Mouse (Mus musculus) lung, embryonic 15.5 days (tissue): ENCODE data around the gene Rassf1. TPM values are rescaled to one million over a fixed set of nuclear protein-coding genes. Genes with fewer than 3 reads are reported as not detected.

Experiments used
- ATAC-seq: fragments of 200-750 bp; cut with Nextera tagmentation; 2 replicates; pipeline ENCODE4 v1.8.0; 2017; ENCODE audit warnings: moderate number of reproducible peaks, borderline replicate concordance; ENCODE audit not compliant: low FRiP score, low TSS enrichment; ENCODE audit errors: extremely low read depth
- H3K27ac ChIP-seq: fragments of 300-500 bp; sonication (generic); 2 replicates; pipeline ENCODE4 v1.5.1; 2015; ENCODE audit warnings: moderate library complexity, mild to moderate bottlenecking, inconsistent platforms
- H3K27me3 ChIP-seq: fragments of 300-500 bp; sonication (generic); 2 replicates; pipeline ENCODE4 v1.6.1; 2015; ENCODE audit warnings: inconsistent platforms
- H3K36me3 ChIP-seq: fragments of 300-500 bp; sonication (generic); 2 replicates; pipeline ENCODE4 v1.6.1; 2015; ENCODE audit warnings: inconsistent platforms
- H3K4me1 ChIP-seq: fragments of 300-500 bp; sonication (generic); 2 replicates; pipeline ENCODE4 v1.6.1; 2015; ENCODE audit warnings: inconsistent platforms
- H3K4me2 ChIP-seq: fragments of 300-500 bp; sonication (generic); 2 replicates; pipeline ENCODE4 v1.6.1; 2015; ENCODE audit warnings: inconsistent platforms, mild to moderate bottlenecking, moderate library complexity
- H3K4me3 ChIP-seq: fragments of 300-500 bp; sonication (generic); 2 replicates; pipeline ENCODE4 v1.5.1; 2015; ENCODE audit warnings: mild to moderate bottlenecking, inconsistent platforms
- H3K9ac ChIP-seq: fragments of 300-500 bp; sonication (generic); 2 replicates; pipeline ENCODE4 v1.6.1; 2015; ENCODE audit warnings: inconsistent platforms
- H3K9me3 ChIP-seq: fragments of 300-500 bp; sonication (generic); 2 replicates; pipeline ENCODE4 v1.6.1; 2016; ENCODE audit warnings: inconsistent platforms
- WGBS: fragments of 180-500 bp; shearing (Covaris S2); methylation state at CpG from one replicate; pipeline ENCODE4 v1.1.7; 2015; 5-methylcytosine and 5-hydroxymethylcytosine counted together
- polyA plus RNA-seq: library from polyadenylated mRNA; unstranded; fragments of >200 nt; fragmentation: Nextera tagmentation; extraction: Ambion mirVana; gene quantifications from 2 replicates; pipeline ENCODE4 v1.2.1, GENCODE M21; 2015

Gene Rassf1
- polyA plus RNA-seq, 1 experiment from 2014 or later, result 64.1 TPM

DNA sequence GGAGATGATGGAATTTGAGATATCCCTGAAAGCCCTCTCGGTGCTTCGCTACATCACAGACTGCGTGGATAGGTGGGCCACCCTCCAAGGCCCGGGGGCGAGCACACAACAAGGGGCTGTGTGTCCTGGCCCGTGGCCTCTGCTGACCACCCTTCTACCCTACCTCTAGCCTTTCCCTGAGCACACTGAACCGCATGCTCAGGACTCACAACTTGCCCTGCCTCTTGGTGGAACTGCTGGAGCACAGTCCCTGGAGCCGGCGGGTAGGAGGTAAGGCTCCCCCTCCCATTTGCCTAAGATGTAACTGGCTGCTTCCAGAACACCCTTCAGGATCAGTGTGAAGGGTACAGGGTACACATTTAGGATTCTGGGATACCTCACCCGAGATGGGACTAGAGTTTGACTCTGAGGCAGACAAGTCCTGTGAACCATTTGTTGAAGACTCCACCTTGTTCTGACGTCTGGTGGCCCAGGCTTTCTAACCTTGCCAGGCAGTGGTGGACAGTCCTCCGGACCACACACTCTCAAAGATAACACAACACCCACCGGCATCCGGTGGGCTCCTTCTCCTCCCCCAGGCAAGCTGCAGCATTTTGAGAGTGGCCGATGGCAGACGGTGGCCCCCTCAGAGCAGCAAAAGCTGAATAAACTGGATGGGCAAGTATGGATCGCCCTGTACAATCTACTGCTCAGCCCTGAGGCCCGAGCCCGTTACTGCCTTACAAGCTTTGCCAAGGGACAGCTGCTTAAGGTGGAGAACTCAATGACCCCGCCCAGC, 1.9 kb upstream of the Rassf1 start:
- 69% methylated on average over 20 of the region's 20 CpGs for WGBS
- no peak overlapping the region for H3K9ac ChIP-seq
- peaks cover 6% of the 10 kb centered on the region; the same call in 1 of the 2 replicates for H3K36me3 ChIP-seq
- H3K27me3 ChIP-seq, result no peaks in the 10 kb centered on the region
- no peak for ATAC-seq
- no peak overlapping the region for H3K4me2 ChIP-seq
- H3K4me3 ChIP-seq, result no peak overlapping the region
- H3K9me3 ChIP-seq, result no peaks in the 10 kb centered on the region
- H3K4me1 ChIP-seq, result peaks cover 54% of the 10 kb centered on the region
- no peak overlapping the region for H3K27ac ChIP-seq

DNA sequence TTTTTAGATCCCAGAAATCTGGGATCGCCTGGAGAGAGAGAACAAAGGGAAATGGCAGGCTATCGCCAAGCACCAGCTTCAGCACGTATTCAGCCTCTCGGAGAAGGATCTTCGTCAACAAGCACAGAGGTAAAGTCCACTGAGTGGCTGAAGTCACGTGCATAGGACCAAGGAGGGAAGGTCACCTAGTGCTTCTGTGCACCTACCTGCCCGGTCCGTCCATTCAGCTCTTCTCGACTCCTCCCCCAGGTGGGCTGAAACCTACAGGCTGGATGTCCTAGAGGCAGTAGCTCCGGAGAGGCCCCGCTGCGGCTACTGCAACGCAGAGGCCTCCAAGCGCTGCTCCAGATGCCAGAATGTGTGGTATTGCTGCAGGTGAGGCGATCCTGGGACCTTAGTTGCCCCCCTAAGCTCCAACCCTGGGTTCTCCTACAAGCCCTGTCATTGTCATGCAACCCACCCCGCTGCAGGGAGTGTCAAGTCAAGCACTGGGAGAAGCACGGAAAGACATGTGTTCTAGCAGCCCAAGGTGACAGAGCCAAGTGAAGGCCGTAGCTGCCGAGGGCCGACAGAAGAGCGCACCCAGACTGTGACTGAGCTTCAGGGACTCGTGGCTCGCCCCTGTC, 751 bp upstream of the Rassf1 start:
- peak overlapping the region; percentile 96 for H3K4me2 ChIP-seq
- peaks cover 58% of the 10 kb centered on the region for H3K4me1 ChIP-seq
- H3K27me3 ChIP-seq, result no peaks in the 10 kb centered on the region
- H3K9ac ChIP-seq, result peak overlapping the region; percentile 74
- H3K36me3 ChIP-seq, result no peaks in the 10 kb centered on the region
- 34% methylated on average over 23 of the region's 23 CpGs for WGBS
- peak overlapping the region; percentile 65 for H3K27ac ChIP-seq
- peak overlapping the region; percentile 53 for H3K4me3 ChIP-seq
- H3K9me3 ChIP-seq, result no peaks in the 10 kb centered on the region
- no peak for ATAC-seq

DNA sequence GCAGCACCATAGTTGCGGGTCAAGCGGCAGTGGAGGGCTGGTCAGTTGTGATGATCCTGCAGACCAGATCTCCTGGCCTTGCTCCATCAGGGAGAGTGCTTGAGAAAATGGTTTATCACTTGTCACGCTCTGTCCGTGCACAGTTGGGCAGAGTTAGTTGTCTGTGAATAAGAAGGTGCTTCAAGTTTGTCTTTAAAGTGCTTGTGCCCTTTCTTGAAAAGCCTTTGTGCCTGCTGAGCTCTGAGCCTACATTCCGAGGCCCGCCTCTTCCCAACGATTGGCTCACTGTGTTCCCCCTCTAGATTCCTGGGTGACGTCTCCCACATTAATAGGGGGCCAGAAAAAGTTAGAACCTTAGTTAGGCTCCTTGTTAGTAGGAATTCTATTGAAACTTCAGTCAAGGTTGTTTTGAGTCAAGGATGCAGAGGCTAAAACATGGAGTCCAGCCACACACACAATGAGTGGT, 568 bp downstream of the Rassf1 start:
- ATAC-seq, result no peak
- Histone ChIP-seq H3K4me2 (peak overlapping the region; percentile 96), H3K27ac (peak overlapping the region; percentile 65), H3K27me3 (no peaks in the 10 kb centered on the region), H3K36me3 (0 out of 2 replicates have a peak, but pooled peaks cover 2% of the 10 kb centered on the region), H3K4me3 (peak overlapping the region; percentile 53), H3K4me1 (peaks cover 64% of the 10 kb centered on the region), H3K9me3 (no peaks in the 10 kb centered on the region), H3K9ac (peak overlapping the region; percentile 74)
- WGBS, result 4% methylated on average over 8 of the region's 8 CpGs

DNA sequence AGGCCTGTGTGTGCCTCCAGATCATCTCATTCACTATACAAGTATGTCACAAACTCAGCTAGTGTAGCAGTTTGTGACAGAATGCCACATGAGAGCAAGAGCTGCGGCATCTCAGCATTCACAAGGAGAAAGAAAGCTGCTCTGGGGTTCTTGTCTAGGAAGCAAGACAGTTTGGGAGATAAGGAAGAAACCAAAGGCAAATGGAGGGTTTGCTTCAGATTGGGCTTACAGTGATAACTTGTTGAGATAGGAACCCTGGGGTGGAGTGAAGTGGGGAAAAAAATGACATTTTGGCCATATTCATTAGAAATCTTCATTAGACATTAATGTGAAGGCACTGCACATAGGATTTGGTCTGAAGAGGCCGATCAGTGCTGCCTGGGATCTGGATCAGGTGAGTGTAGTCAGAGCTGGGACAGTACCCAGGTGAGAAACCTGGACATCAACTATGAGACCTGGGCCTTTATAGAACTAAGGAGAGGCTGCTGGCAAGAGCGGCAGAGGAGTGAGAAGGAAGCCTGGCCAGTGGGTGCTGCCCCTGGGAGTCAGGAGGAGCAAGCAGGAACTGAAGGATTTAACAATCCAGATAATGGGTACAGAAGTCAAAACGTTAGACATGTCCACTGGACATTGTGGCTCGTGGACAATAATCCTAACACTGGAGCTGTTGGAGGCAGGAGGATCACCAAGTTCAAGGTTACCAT, 1.5 kb downstream of the Rassf1 start:
- Histone ChIP-seq H3K36me3 (peaks cover 11% of the 10 kb centered on the region), H3K27ac (no peak overlapping the region), H3K9me3 (no peaks in the 10 kb centered on the region), H3K9ac (peak overlapping the region; percentile 74; the same call in 1 of the 2 replicates), H3K4me3 (peak overlapping the region; percentile 78), H3K4me1 (peaks cover 58% of the 10 kb centered on the region), H3K4me2 (peak overlapping the region; percentile 96), H3K27me3 (no peaks in the 10 kb centered on the region)
- WGBS, result 67% methylated on average over 5 of the region's 5 CpGs
- no peak for ATAC-seq

DNA sequence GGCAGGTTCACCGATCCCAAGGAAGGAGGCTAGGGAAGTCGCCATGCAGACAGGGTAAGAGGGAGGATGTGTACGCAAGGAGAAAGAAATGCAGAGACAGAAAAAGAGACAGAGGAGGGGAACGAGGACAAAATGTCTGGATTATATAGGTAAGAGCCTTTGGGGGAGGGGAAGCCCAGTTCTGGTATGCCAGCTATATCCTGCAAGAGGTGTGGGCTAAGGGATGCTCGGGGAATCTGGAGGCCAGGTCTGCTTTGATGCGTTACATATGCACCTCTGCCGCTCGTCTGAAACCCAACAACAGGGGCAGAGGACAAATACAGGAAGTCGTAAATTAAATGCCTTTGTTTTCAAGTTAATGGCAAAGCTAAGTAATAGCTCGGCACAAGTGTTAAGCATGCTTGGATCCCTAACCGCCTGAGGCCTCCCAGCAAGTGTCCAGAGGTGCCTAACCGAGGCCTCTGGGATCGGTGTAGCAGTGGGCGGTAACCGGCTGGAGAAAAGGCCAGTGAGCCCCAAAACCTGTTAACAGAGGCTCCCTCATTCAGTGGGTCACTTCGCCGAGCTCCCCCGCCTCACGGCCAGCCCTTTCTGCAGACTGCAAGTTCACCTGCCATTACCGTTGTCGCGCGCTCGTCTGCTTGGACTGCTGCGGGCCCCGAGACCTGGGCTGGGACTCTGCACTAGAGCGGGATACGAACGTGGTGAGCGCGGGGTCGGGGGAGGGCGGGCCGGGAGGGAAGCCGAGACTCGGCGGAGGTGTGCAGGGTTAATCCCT, 2.4 kb downstream of the Rassf1 start:
- Histone ChIP-seq H3K9me3 (no peaks in the 10 kb centered on the region), H3K36me3 (peaks cover 20% of the 10 kb centered on the region), H3K4me2 (peak overlapping the region; percentile 96), H3K27ac (peak overlapping the region; percentile 98), H3K9ac (peak overlapping the region; percentile 60), H3K27me3 (no peaks in the 10 kb centered on the region), H3K4me1 (peaks cover 58% of the 10 kb centered on the region), H3K4me3 (peak overlapping the region; percentile 78)
- WGBS, result 4% methylated on average over 37 of the region's 37 CpGs
- ATAC-seq, result peak; percentile 50; the same call in 1 of the 2 replicates

DNA sequence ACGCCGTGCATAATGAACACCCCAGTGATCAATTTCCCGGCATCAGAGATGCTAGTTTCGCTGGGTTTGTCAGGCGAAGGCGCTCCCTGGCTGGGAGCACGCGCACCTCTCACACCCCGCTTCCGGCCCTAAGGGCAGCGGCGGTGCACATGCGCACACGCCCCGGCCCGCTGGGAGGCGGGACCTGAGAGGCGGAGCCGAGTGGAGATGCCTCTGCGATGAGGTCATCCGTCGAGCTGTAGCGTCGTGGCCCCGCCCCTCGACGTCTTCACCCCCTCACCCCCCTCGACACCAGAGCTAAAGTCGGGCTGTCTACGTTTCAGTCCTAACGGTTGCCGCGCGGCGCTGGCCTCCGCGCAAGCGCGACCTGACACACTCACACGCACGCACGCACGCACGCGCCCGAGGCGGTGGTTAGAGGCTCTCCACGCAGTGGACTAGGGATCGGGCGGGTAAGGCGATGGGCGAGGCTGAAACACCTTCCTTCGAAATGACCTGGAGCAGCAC, 3.0 kb downstream of the Rassf1 start:
- ATAC-seq, result peak; percentile 89
- peaks cover 58% of the 10 kb centered on the region for H3K4me1 ChIP-seq
- under 1% methylated on average over 53 of the region's 53 CpGs for WGBS

DNA sequence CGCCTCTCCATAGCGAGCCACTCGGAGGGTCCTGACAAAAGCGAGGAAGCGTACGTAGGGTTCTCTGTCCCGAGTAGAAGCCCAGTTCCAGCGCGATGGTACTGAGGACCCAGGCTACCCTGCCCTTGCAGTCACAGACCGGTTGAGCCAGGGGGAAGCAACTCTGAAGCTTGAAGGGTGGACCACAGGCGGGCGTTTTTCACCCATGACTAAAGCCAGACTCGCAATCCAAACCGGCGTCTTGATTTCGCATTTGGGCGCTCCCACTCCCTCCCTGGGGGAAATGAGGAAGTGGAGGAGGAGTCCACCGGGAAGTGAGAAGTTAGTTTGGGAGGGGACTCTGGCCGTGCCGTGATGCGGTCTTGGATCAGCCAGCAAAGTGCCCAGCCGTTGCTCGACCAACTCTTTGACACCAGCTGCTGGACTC, 3.7 kb downstream of the Rassf1 start:
- Histone ChIP-seq H3K9ac (peak overlapping the region; percentile 85), H3K36me3 (peaks cover 33% of the 10 kb centered on the region), H3K27me3 (no peaks in the 10 kb centered on the region), H3K27ac (peak overlapping the region; percentile 98), H3K4me1 (peaks cover 56% of the 10 kb centered on the region), H3K4me3 (peak overlapping the region; percentile 78), H3K4me2 (peak overlapping the region; percentile 96), H3K9me3 (no peaks in the 10 kb centered on the region)
- peak; percentile 33 for ATAC-seq
- WGBS, result under 1% methylated on average over 23 of the region's 23 CpGs

More for the DNA sequence above, 3.0 kb downstream of the Rassf1 start:
- Histone ChIP-seq H3K36me3 (peaks cover 26% of the 10 kb centered on the region), H3K9me3 (no peaks in the 10 kb centered on the region), H3K4me3 (peak overlapping the region; percentile 78), H3K27ac (peak overlapping the region; percentile 98), H3K9ac (peak overlapping the region; percentile 85), H3K27me3 (no peaks in the 10 kb centered on the region), H3K4me2 (peak overlapping the region; percentile 96)

DNA sequence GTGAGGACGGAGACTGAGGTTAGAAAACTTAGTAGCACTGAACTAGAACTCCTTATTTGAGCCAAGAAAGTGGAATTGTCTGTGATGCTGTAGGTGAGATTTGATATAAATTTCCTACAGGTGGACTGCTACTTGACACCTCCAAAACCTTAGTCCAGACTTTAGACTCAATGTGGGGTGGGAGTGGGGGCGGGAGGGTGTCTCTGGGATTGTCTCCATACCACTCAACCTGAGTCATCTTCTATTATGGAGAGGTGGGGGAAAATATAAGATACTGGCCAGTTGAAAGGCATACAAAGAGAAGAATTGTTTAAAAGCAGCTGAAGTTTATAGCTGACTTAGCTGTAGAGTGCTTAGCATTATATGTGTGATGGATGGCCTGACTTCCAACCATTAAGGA, 4.3 kb downstream of the Rassf1 start:
- whole genome bisulfite sequencing, result 23% methylated on average over 2 of the region's 2 CpGs
- no peaks in the 10 kb centered on the region for H3K27me3 ChIP-seq
- H3K4me1 ChIP-seq, result peaks cover 49% of the 10 kb centered on the region

DNA sequence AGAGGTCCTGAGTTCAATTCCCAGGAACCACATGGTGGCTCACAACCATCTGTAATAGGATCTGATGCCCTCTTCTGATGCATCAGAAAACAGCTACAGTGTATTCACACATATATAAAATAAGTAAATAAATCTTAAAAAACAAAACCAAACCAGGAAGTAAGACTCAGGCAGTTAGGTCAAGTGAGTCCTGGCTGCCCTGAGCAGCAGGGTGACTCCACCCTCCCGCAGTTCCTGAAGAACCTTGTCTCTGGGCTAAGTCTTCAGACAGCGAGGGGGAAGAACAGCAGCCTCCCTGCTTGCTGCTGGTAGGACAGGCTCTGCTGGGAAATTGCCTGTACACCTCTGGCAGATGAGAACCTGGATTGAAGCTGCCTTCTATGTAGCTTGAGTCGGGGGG, 5.0 kb downstream of the Rassf1 start:
- H3K36me3 ChIP-seq, result peaks cover 46% of the 10 kb centered on the region
- 67% methylated on average over 3 of the region's 3 CpGs for WGBS
- peak overlapping the region; percentile 85; the same call in 1 of the 2 replicates for H3K9ac ChIP-seq
- H3K4me1 ChIP-seq, result peaks cover 43% of the 10 kb centered on the region
- peak overlapping the region; percentile 96 for H3K4me2 ChIP-seq
- ATAC-seq, result no peak
- H3K9me3 ChIP-seq, result no peaks in the 10 kb centered on the region
- H3K4me3 ChIP-seq, result peak overlapping the region; percentile 78
- no peaks in the 10 kb centered on the region for H3K27me3 ChIP-seq
- H3K27ac ChIP-seq, result 0 out of 2 replicates have a peak overlapping the region, but pooled peaks have one; percentile 98

More for the DNA sequence above, 4.3 kb downstream of the Rassf1 start:
- Histone ChIP-seq H3K27ac (peak overlapping the region; percentile 98), H3K4me2 (peak overlapping the region; percentile 96), H3K9me3 (no peaks in the 10 kb centered on the region), H3K9ac (peak overlapping the region; percentile 85), H3K36me3 (peaks cover 40% of the 10 kb centered on the region), H3K4me3 (peak overlapping the region; percentile 78)
- no peak for ATAC-seq

DNA sequence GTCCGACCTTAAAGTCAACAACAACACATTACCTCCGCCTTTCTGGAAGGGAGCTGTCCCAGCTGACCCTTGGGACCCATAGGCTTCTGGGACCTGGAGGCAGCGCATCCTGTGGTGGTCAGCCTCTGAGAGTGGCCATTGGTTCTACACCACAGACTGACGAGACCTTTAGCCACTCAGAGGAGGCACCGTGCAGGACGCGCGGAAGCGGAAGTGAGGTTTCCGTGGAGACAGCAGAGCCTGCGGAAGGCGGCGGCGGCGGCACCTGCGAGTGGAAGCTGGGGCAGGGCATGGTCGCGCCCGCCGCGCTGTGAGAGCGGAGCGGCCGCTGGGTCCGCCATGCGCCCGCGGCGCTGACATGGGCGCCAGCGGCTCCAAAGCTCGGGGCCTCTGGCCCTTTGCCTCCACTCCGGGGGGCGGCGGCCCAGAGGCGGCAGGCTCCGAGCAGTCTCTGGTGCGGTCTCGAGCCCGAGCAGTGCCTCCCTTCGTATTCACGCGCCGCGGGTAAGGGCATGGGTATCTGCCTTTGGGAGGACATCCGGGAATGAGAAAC, 11.8 kb downstream of the Rassf1 start, which contains the start of gene Tusc2:
Tusc2 (plus strand) TSS at position 227 of the 553 bp plus-strand sequence.
- H3K27ac ChIP-seq, result peak within 1 kb of the TSS; percentile 56
- peak within 1 kb of the TSS; percentile 82 for H3K4me2 ChIP-seq
- peak within 1 kb of the TSS; percentile 77 for H3K9ac ChIP-seq
- peak within 1 kb of the TSS; percentile 90 for H3K4me3 ChIP-seq
- no peaks in the 10 kb centered on the region for H3K27me3 ChIP-seq
- H3K9me3 ChIP-seq, result no peaks in the 10 kb centered on the region
- peaks cover 48% of the 10 kb centered on the region for H3K36me3 ChIP-seq
- 2% methylated on average over 46 of the region's 46 CpGs for WGBS
- peak; percentile 93 for ATAC-seq
- H3K4me1 ChIP-seq, result peaks cover 38% of the 10 kb centered on the region
